Mouse (Mus musculus) heart, embryonic 13.5 days (tissue): ENCODE data around the gene Kpna4. TPM values are rescaled to one million over a fixed set of nuclear protein-coding genes. Genes with fewer than 3 reads are reported as not detected.

Source experiments
- polyA plus RNA-seq: library from polyadenylated mRNA; unstranded; fragments of >200 nt; fragmentation: Nextera tagmentation; extraction: Ambion mirVana; gene quantifications from 2 replicates; pipeline ENCODE4 v1.2.1, GENCODE M21; 2015

Kpna4 gene
- polyA plus RNA-seq, 1 experiment from 2014 or later, result 21.0 TPM

Other genes with a start within 250 kb of the Kpna4 start
- 7.4 and 8.8 TPM in 2 replicates for gene Ift80, start 122.5 kb downstream of the Kpna4 start, polyA plus RNA-seq
- 145 and 155 TPM in 2 replicates for gene Smc4, start 122.4 kb downstream of the Kpna4 start, polyA plus RNA-seq
- 69.7 and 74.0 TPM in 2 replicates for gene Trim59, start 82.4 kb downstream of the Kpna4 start, polyA plus RNA-seq
- gene Arl14, start 95.3 kb upstream of the Kpna4 start, polyA plus RNA-seq, result not detected in 2 replicates
- 7.4 TPM in 2 replicates for gene Ppm1l, start 189.7 kb upstream of the Kpna4 start, polyA plus RNA-seq